Mouse (Mus musculus): ENCODE measurements around the gene Bcl11a. TPM values are rescaled to one million over a fixed set of nuclear protein-coding genes. Genes with fewer than 3 reads are reported as not detected.
A peak's percentile ranks its signal among the peaks of the same experiment; 100 is the strongest.

Bcl11a gene
- polyA plus RNA-seq (2015; fragmentation: Nextera tagmentation; extraction: Ambion mirVana): 14.0 and 15.5 TPM in 2 replicates

- H3K9ac ChIP-seq: peak within 1 kb of the TSS; percentile 64
- H3K9me3 ChIP-seq (replicated peaks): no peaks in the 10 kb centered on the region
- H3K4me2 ChIP-seq: peak within 1 kb of the TSS; percentile 89
- peak within 1 kb of the TSS; percentile 62 for H3K4me3 ChIP-seq
- peaks cover 40% of the 10 kb centered on the region for H3K4me1 ChIP-seq (replicated peaks)
- H3K27ac ChIP-seq: peak within 1 kb of the TSS; percentile 92
- under 1% methylated on average over 44 of the region's 51 CpGs for WGBS
- no peaks in the 10 kb centered on the region for H3K36me3 ChIP-seq
- H3K27me3 ChIP-seq: peaks cover 11% of the 10 kb centered on the region
- peak; percentile 85 for ATAC-seq (replicated peaks; ENCODE audit: insufficient number of reproducible peaks, insufficient read depth, low FRiP score, low read depth)
Observed at GRCm38 (mm10) chr11:24077795-24078705, at the start of gene Bcl11a. Gene Bcl11a (plus strand): TSS chr11:24078056.

GRCm38 (mm10) chr11:24044025-24044424 lies 33.8 kb upstream of the Bcl11a start:
- H3K27me3 ChIP-seq: peaks cover 2% of the 10 kb centered on the region; the same call in 1 of the 2 replicates
- no peak overlapping the region for H3K4me2 ChIP-seq
- no peaks in the 10 kb centered on the region for H3K36me3 ChIP-seq
- WGBS: 39% methylated on average over 6 of the region's 6 CpGs
- H3K27ac ChIP-seq: no peak overlapping the region
- H3K4me3 ChIP-seq: no peak overlapping the region
- no peak overlapping the region for H3K9ac ChIP-seq
- H3K4me1 ChIP-seq (replicated peaks): no peaks in the 10 kb centered on the region
- no peak for ATAC-seq (replicated peaks; ENCODE audit: insufficient number of reproducible peaks, insufficient read depth, low FRiP score, low read depth)
- no peaks in the 10 kb centered on the region for H3K9me3 ChIP-seq (replicated peaks)

- Histone ChIP-seq H3K4me1 (replicated peaks) (no peaks in the 10 kb centered on the region; the same call in 1 of the 2 replicates), H3K27ac (no peak overlapping the region), H3K4me2 (peak overlapping the region; percentile 80), H3K9ac (peak overlapping the region; percentile 56), H3K27me3 (peaks cover 2% of the 10 kb centered on the region; the same call in 1 of the 2 replicates), H3K4me3 (peak overlapping the region; percentile 60), H3K9me3 (replicated peaks) (no peaks in the 10 kb centered on the region), H3K36me3 (no peaks in the 10 kb centered on the region)
- 0 out of 2 replicates have a peak, but pooled peaks have one; percentile 31 for ATAC-seq (replicated peaks; ENCODE audit: insufficient number of reproducible peaks, insufficient read depth, low FRiP score, low read depth)
- WGBS: 5% methylated on average over 28 of the region's 28 CpGs
Observed at GRCm38 (mm10) chr11:24049226-24050031, 28.4 kb upstream of the Bcl11a start.

- no peak overlapping the region for H3K4me3 ChIP-seq
- no peak overlapping the region for H3K4me2 ChIP-seq
- H3K27ac ChIP-seq: no peak overlapping the region
- H3K27me3 ChIP-seq: peaks cover 2% of the 10 kb centered on the region; the same call in 1 of the 2 replicates
- H3K9me3 ChIP-seq (replicated peaks): no peaks in the 10 kb centered on the region
- no peaks in the 10 kb centered on the region for H3K36me3 ChIP-seq
- H3K9ac ChIP-seq: no peak overlapping the region
- ATAC-seq (replicated peaks; ENCODE audit: insufficient number of reproducible peaks, insufficient read depth, low FRiP score, low read depth): no peak
- WGBS: 74% methylated on average over 11 of the region's 11 CpGs
- no peaks in the 10 kb centered on the region; the same call in 1 of the 2 replicates for H3K4me1 ChIP-seq (replicated peaks)
Observed at GRCm38 (mm10) chr11:24050032-24050757, 27.7 kb upstream of the Bcl11a start.

- no peak overlapping the region for H3K4me2 ChIP-seq
- H3K4me3 ChIP-seq: no peak overlapping the region
- H3K27ac ChIP-seq: no peak overlapping the region
- 64% methylated on average over 6 of the region's 6 CpGs for WGBS
- H3K36me3 ChIP-seq: no peaks in the 10 kb centered on the region
- ATAC-seq (replicated peaks; ENCODE audit: insufficient number of reproducible peaks, insufficient read depth, low FRiP score, low read depth): no peak
- no peaks in the 10 kb centered on the region; the same call in 1 of the 2 replicates for H3K4me1 ChIP-seq (replicated peaks)
- H3K9me3 ChIP-seq (replicated peaks): no peaks in the 10 kb centered on the region
- H3K27me3 ChIP-seq: peaks cover 6% of the 10 kb centered on the region; the same call in 1 of the 2 replicates
- no peak overlapping the region for H3K9ac ChIP-seq
Observed at GRCm38 (mm10) chr11:24052882-24053281, 25.0 kb upstream of the Bcl11a start.

- ATAC-seq (replicated peaks; ENCODE audit: insufficient number of reproducible peaks, insufficient read depth, low FRiP score, low read depth): no peak
- H3K27me3 ChIP-seq: peaks cover 39% of the 10 kb centered on the region
- peaks cover 11% of the 10 kb centered on the region for H3K4me1 ChIP-seq (replicated peaks)
- no peak overlapping the region for H3K27ac ChIP-seq
- H3K36me3 ChIP-seq: no peaks in the 10 kb centered on the region
- H3K9me3 ChIP-seq (replicated peaks): no peaks in the 10 kb centered on the region
- 17% methylated on average over 1 of the region's 1 CpGs for WGBS
- H3K4me3 ChIP-seq: no peak overlapping the region
- H3K4me2 ChIP-seq: no peak overlapping the region
- H3K9ac ChIP-seq: no peak overlapping the region
Observed at GRCm38 (mm10) chr11:24059137-24059536, 18.7 kb upstream of the Bcl11a start.

- Histone ChIP-seq H3K36me3 (no peaks in the 10 kb centered on the region), H3K27ac (no peak overlapping the region), H3K27me3 (peaks cover 39% of the 10 kb centered on the region), H3K9ac (no peak overlapping the region), H3K9me3 (replicated peaks) (no peaks in the 10 kb centered on the region), H3K4me1 (replicated peaks) (peaks cover 11% of the 10 kb centered on the region), H3K4me2 (peak overlapping the region; percentile 63), H3K4me3 (peak overlapping the region; percentile 40)
- no peak for ATAC-seq (replicated peaks; ENCODE audit: insufficient number of reproducible peaks, insufficient read depth, low FRiP score, low read depth)
- WGBS: 14% methylated on average over 5 of the region's 5 CpGs
Observed at GRCm38 (mm10) chr11:24060428-24060827, 17.4 kb upstream of the Bcl11a start.

GRCm38 (mm10) chr11:24061819-24062218 lies 16.0 kb upstream of the Bcl11a start:
- Histone ChIP-seq H3K4me2 (peak overlapping the region; percentile 72), H3K4me1 (replicated peaks) (peaks cover 11% of the 10 kb centered on the region), H3K27ac (no peak overlapping the region), H3K27me3 (peaks cover 39% of the 10 kb centered on the region), H3K9me3 (replicated peaks) (no peaks in the 10 kb centered on the region), H3K9ac (peak overlapping the region; percentile 34; the same call in 1 of the 2 replicates), H3K4me3 (peak overlapping the region; percentile 39), H3K36me3 (no peaks in the 10 kb centered on the region)
- ATAC-seq (replicated peaks; ENCODE audit: insufficient number of reproducible peaks, insufficient read depth, low FRiP score, low read depth): no peak
- 3% methylated on average over 14 of the region's 14 CpGs for WGBS

GRCm38 (mm10) chr11:24062495-24063096 lies 15.3 kb upstream of the Bcl11a start:
- Histone ChIP-seq H3K9ac (no peak overlapping the region), H3K9me3 (replicated peaks) (no peaks in the 10 kb centered on the region), H3K36me3 (no peaks in the 10 kb centered on the region), H3K4me1 (replicated peaks) (peaks cover 11% of the 10 kb centered on the region), H3K27me3 (peaks cover 38% of the 10 kb centered on the region), H3K27ac (no peak overlapping the region), H3K4me3 (no peak overlapping the region), H3K4me2 (no peak overlapping the region)
- ATAC-seq (replicated peaks; ENCODE audit: insufficient number of reproducible peaks, insufficient read depth, low FRiP score, low read depth): no peak
- 34% methylated on average over 9 of the region's 9 CpGs for WGBS

GRCm38 (mm10) chr11:24064221-24064620 lies 13.6 kb upstream of the Bcl11a start:
- H3K4me2 ChIP-seq: no peak overlapping the region
- no peak overlapping the region for H3K27ac ChIP-seq
- no peaks in the 10 kb centered on the region for H3K9me3 ChIP-seq (replicated peaks)
- H3K4me3 ChIP-seq: no peak overlapping the region
- no peak overlapping the region for H3K9ac ChIP-seq
- peaks cover 26% of the 10 kb centered on the region for H3K27me3 ChIP-seq
- no peak for ATAC-seq (replicated peaks; ENCODE audit: insufficient number of reproducible peaks, insufficient read depth, low FRiP score, low read depth)
- peaks cover 11% of the 10 kb centered on the region for H3K4me1 ChIP-seq (replicated peaks)
- WGBS: 68% methylated on average over 6 of the region's 6 CpGs
- H3K36me3 ChIP-seq: no peaks in the 10 kb centered on the region
